Mouse (Mus musculus) hindbrain, embryonic 16.5 days (tissue): ENCODE measurements around the gene Pcgf2. TPM values are rescaled to one million over a fixed set of nuclear protein-coding genes. Genes with fewer than 3 reads are reported as not detected.
A peak's percentile ranks its signal among the peaks of the same experiment; 100 is the strongest.
"Not testable (repeated sequence)": the region's sequence is repeated elsewhere in the genome, so short reads cannot be mapped to it uniquely, and the experiment has no call there.

ENCODE experiments used
- ATAC-seq: fragments of 200-750 bp; cut with Nextera tagmentation; 2 replicates; pipeline ENCODE4 v1.8.0; 2017; ENCODE audit warnings: moderate TSS enrichment, moderate library complexity
- H3K27ac ChIP-seq: fragments of 300-500 bp; sonication (generic); 2 replicates; pipeline ENCODE4 v1.5.1; 2014; ENCODE audit warnings: low read depth, mild to moderate bottlenecking, control low read depth, low read length, moderate library complexity
- H3K27me3 ChIP-seq: fragments of 300-500 bp; sonication (generic); replicated peaks from 2 replicates; pipeline ENCODE4 v1.6.1; 2014; ENCODE audit warnings: low read length; ENCODE audit not compliant: control insufficient read depth, insufficient read depth
- H3K36me3 ChIP-seq: fragments of 300-500 bp; sonication (generic); 2 replicates; pipeline ENCODE4 v1.6.1; 2014; ENCODE audit warnings: mild to moderate bottlenecking, low read length, moderate library complexity, mixed read lengths; ENCODE audit not compliant: control insufficient read depth, insufficient read depth
- H3K4me1 ChIP-seq: fragments of 300-500 bp; sonication (generic); 2 replicates; pipeline ENCODE4 v1.6.1; 2014; ENCODE audit warnings: low read depth, low read length; ENCODE audit not compliant: control insufficient read depth, insufficient read depth
- H3K4me2 ChIP-seq: fragments of 300-500 bp; sonication (generic); 2 replicates; pipeline ENCODE4 v1.6.1; 2014; ENCODE audit warnings: mild to moderate bottlenecking, low read length, control low read depth, moderate library complexity
- H3K4me3 ChIP-seq: fragments of 300-500 bp; sonication (generic); 2 replicates; pipeline ENCODE4 v1.5.1; 2014; ENCODE audit warnings: mild to moderate bottlenecking, low read length, control low read depth, moderate library complexity
- H3K9ac ChIP-seq: fragments of 300-500 bp; sonication (generic); 2 replicates; pipeline ENCODE4 v1.6.1; 2014; ENCODE audit warnings: low read depth, mild to moderate bottlenecking, control low read depth, low read length, moderate library complexity
- H3K9me3 ChIP-seq: fragments of 300-500 bp; sonication (generic); 2 replicates; pipeline ENCODE4 v1.6.1; 2014; ENCODE audit warnings: mild to moderate bottlenecking, low read length, moderate library complexity; ENCODE audit not compliant: control insufficient read depth
- WGBS: fragments of 180-500 bp; shearing (Covaris S2); extraction: QIAGEN DNeasy Blood & Tissue Kit; methylation state at CpG from one replicate; pipeline ENCODE4 v1.1.7; 2014; 5-methylcytosine and 5-hydroxymethylcytosine counted together
- polyA plus RNA-seq: library from polyadenylated mRNA; unstranded; fragments of >200 nt; fragmentation: Nextera tagmentation; extraction: Ambion mirVana; gene quantifications from 2 replicates; pipeline ENCODE4 v1.2.1, GENCODE M21; 2015

Gene Pcgf2
- polyA plus RNA-seq, 1 experiment from 2014 or later = 15.4 TPM

DNA sequence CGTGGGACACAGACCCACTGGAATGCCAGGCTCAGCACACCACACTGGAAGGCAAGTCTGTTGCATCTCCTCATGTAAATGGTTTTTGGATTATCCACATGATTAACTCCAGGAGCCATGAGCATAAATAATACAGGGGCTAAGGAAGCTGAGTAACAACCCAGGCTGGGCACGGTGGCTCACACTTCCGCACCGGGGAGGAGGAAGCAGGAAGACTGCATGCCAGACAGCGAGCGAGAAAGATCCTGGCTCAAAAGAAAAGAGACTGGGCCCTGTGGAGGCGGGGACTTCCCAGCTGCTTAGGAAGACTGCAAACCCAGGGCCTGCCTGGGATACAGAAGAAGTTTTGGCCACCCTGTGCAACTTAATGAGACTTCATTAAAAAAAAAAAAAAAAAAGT lies 39.9 kb upstream of the Pcgf2 start:
- WGBS = 36% methylated on average over 7 of the region's 7 CpGs
- Histone ChIP-seq H3K4me2 (no peak overlapping the region), H3K4me3 (no peak overlapping the region), H3K4me1 (peaks cover 21% of the 10 kb centered on the region), H3K27me3 (no peaks in the 10 kb centered on the region), H3K9me3 (no peaks in the 10 kb centered on the region), H3K27ac (peak overlapping the region; percentile 32; the same call in 1 of the 2 replicates), H3K36me3 (no peaks in the 10 kb centered on the region), H3K9ac (no peak overlapping the region)
- ATAC-seq = no peak

DNA sequence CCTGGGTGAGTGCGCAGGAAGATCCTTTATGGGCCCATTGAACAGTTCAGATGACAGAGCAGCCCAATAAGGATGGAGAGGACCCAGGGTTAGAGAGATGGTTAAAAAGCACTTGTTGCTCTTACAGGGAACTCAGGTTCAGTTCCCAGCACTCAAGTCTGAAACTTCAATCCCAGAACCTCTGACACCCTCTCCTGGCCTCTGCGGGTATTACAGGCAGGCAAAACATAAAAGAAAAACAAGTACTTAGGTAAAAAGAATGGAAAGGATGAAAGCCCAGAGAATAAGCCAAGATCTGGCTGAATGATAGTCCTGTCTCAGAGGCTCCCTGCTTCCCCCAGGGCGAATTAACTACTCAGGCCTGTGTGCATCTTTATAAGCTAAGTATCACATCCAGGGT lies 38.9 kb upstream of the Pcgf2 start:
- H3K4me3 ChIP-seq = no peak overlapping the region
- no peaks in the 10 kb centered on the region for H3K9me3 ChIP-seq
- WGBS = 87% methylated on average over 3 of the region's 3 CpGs
- no peak for ATAC-seq
- no peak overlapping the region for H3K27ac ChIP-seq
- no peak overlapping the region for H3K9ac ChIP-seq
- H3K4me2 ChIP-seq = no peak overlapping the region
- H3K4me1 ChIP-seq = peaks cover 21% of the 10 kb centered on the region
- H3K27me3 ChIP-seq = no peaks in the 10 kb centered on the region
- H3K36me3 ChIP-seq = no peaks in the 10 kb centered on the region

DNA sequence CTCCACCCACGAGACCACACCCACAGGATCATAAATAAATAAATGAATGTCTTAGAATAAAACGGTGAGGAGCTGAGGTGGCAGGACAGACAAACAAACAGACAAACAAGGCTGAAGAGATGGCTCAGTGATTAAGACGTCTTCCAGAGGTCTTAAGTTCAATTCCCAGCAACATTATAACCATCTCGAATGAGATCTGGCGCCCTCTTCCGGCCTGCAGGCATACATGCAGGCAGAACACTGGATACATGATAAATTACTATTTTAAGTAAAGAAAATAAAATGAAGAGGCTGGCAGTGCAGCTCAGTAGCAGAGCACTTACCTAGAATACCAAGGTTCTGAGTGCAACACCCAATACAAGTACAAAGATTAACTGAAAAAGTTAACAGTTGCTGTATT lies 38.4 kb upstream of the Pcgf2 start:
- no peaks in the 10 kb centered on the region for H3K27me3 ChIP-seq
- ATAC-seq = no peak
- WGBS = 64% methylated on average over 6 of the region's 6 CpGs
- no peak overlapping the region for H3K9ac ChIP-seq
- no peak overlapping the region for H3K4me2 ChIP-seq
- H3K9me3 ChIP-seq = no peaks in the 10 kb centered on the region
- H3K4me3 ChIP-seq = no peak overlapping the region
- no peak overlapping the region for H3K27ac ChIP-seq
- no peaks in the 10 kb centered on the region for H3K36me3 ChIP-seq
- peaks cover 23% of the 10 kb centered on the region for H3K4me1 ChIP-seq

DNA sequence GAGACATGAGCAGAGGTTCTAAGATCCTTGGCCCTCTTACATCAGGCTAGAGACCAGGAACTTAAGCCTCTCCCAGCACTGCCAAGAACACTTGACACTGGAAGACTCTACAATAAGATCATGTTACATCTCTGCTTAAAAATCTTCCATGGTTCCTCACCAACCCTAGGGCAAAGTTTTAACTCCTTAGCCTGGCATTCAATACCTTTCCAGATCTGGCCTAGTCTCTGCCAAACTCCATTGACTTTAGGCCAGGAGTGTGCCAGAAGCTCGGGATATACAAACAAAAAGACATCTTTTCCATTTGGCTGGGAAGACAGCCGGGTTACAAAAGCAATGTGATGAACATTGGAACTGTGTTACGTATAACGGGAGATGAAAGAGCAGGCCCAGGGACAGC lies 37.3 kb upstream of the Pcgf2 start:
- Histone ChIP-seq H3K36me3 (no peaks in the 10 kb centered on the region), H3K4me2 (no peak overlapping the region), H3K9me3 (no peaks in the 10 kb centered on the region), H3K27ac (no peak overlapping the region), H3K4me1 (peaks cover 12% of the 10 kb centered on the region), H3K4me3 (no peak overlapping the region), H3K9ac (no peak overlapping the region), H3K27me3 (no peaks in the 10 kb centered on the region)
- no peak for ATAC-seq
- 64% methylated on average over 4 of the region's 4 CpGs for WGBS

DNA sequence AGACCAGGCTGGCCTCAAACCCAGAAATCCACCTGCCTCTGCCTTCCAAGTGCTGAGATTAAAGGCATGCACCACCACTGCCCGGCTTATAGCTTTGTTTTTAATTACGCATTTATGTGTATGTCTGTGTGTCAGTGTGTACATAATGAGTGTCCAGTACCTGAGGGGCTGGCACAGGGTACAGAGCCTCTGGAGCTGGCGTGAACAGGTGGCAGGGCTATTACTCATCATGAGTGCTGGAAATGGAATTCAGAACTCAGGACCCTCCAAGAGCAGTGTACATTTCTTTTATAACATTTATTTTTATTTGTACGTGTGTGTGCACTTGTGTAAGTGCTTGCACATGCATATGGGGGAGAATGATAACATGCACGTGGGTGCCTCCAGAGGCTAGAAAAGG lies 36.3 kb upstream of the Pcgf2 start:
- H3K9ac ChIP-seq = no peak overlapping the region

DNA sequence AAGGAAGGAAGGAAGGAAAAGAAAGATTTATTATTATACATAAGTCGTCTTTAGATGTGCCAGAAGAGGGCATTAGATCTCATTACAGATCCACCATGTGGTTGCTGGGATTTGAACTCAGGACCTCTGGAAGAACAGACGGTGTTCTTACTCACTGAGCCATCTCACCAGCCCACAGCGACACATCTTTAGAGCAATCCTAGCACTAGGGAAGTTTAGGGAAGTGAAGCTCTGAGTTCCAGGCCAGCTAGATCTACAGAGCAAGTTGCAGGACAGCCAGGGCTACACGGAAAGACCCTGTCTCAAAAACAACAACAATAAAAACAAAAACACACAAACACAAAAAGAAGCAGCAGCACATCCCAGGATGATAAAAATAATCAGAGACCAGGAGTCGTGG lies 34.5 kb upstream of the Pcgf2 start:
- not testable (repeated sequence) for H3K27me3 ChIP-seq, ATAC-seq, H3K27ac ChIP-seq, H3K4me2 ChIP-seq, H3K9ac ChIP-seq, H3K9me3 ChIP-seq, H3K36me3 ChIP-seq, H3K4me3 ChIP-seq, H3K4me1 ChIP-seq
- 85% methylated on average over 5 of the region's 5 CpGs for WGBS

More for the DNA sequence above, 36.3 kb upstream of the Pcgf2 start:
- peaks cover 5% of the 10 kb centered on the region for H3K4me1 ChIP-seq
- no peak overlapping the region for H3K4me2 ChIP-seq
- no peak overlapping the region for H3K27ac ChIP-seq
- no peak for ATAC-seq
- no peaks in the 10 kb centered on the region for H3K9me3 ChIP-seq
- WGBS = 91% methylated on average over 5 of the region's 5 CpGs
- H3K36me3 ChIP-seq = 0 out of 2 replicates have a peak, but pooled peaks cover 2% of the 10 kb centered on the region
- H3K27me3 ChIP-seq = no peaks in the 10 kb centered on the region
- H3K4me3 ChIP-seq = no peak overlapping the region

DNA sequence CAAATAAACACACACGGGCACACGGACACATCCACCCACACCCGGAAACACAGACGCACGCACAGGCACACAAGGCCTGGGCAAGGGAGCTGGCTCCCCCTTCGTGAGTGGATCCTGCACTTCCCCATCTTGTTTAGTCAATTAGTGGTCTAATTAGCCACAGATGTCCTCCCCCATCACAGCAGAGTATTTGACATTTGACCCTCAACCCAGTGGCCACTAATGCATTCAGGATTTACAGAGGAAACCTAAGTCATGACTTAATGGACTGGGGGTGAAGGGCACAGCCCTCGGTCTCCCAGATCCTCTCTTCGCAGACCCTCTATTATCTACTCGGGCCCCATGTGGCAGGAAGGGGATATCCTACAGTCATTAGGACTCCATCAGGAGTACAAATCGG lies 33.4 kb upstream of the Pcgf2 start:
- H3K36me3 ChIP-seq = peaks cover 11% of the 10 kb centered on the region
- H3K9ac ChIP-seq = no peak overlapping the region
- H3K4me1 ChIP-seq = peaks cover 2% of the 10 kb centered on the region; the same call in 1 of the 2 replicates
- no peak for ATAC-seq
- H3K9me3 ChIP-seq = no peaks in the 10 kb centered on the region
- no peak overlapping the region for H3K4me3 ChIP-seq
- no peak overlapping the region for H3K4me2 ChIP-seq
- H3K27ac ChIP-seq = no peak overlapping the region
- WGBS = 53% methylated on average over 10 of the region's 10 CpGs
- no peaks in the 10 kb centered on the region for H3K27me3 ChIP-seq

DNA sequence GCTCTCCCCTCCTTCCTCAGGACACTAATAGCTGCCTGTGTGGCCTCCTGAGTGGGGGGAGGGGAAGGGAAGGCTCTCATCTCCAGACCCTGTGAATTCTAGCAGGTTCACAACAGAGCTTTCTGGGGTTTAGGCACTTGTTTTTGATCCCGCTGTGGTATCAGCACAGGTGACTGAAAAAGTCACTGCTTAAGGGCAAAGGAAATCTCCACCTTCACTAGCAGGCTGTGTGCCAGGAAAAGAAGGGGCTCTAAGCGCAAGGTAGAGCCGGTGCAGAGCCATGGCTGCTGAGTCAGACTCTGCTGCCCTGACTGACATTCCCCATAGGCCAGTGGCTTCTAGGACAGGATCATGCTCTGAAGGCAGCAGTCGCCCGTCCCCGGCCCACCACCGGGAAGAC lies 28.4 kb upstream of the Pcgf2 start:
- Histone ChIP-seq H3K27me3 (no peaks in the 10 kb centered on the region), H3K27ac (no peak overlapping the region), H3K4me3 (no peak overlapping the region), H3K9ac (no peak overlapping the region), H3K4me2 (no peak overlapping the region), H3K4me1 (peaks cover under 1% of the 10 kb centered on the region; the same call in 1 of the 2 replicates), H3K36me3 (peaks cover 41% of the 10 kb centered on the region), H3K9me3 (no peaks in the 10 kb centered on the region)
- ATAC-seq = no peak
- WGBS = 89% methylated on average over 7 of the region's 7 CpGs

DNA sequence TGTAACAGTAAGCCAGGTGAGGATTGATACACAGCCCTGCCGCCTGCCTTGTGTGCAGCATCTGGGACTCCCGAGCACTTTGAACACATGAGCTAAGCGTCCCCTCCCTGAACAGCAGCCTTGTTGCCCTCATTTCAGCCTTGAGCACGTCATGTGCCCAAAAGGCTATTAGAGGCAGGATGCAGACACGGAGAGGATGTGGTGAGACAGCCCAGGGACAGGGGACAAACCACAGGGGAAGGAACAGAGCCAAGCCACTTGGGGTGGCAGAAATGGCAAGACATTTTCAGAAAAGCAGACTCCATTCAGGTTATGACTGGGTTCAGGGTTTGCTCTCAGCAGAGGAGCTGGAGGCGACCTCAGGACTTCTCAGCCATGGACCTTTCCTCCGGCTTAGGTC lies 28.0 kb upstream of the Pcgf2 start:
- ATAC-seq = no peak
- no peaks in the 10 kb centered on the region for H3K27me3 ChIP-seq
- H3K9me3 ChIP-seq = no peaks in the 10 kb centered on the region
- no peak overlapping the region for H3K4me2 ChIP-seq
- peaks cover 42% of the 10 kb centered on the region for H3K36me3 ChIP-seq
- WGBS = 90% methylated on average over 7 of the region's 7 CpGs
- no peak overlapping the region for H3K9ac ChIP-seq
- no peaks in the 10 kb centered on the region for H3K4me1 ChIP-seq
- H3K4me3 ChIP-seq = no peak overlapping the region
- no peak overlapping the region for H3K27ac ChIP-seq

DNA sequence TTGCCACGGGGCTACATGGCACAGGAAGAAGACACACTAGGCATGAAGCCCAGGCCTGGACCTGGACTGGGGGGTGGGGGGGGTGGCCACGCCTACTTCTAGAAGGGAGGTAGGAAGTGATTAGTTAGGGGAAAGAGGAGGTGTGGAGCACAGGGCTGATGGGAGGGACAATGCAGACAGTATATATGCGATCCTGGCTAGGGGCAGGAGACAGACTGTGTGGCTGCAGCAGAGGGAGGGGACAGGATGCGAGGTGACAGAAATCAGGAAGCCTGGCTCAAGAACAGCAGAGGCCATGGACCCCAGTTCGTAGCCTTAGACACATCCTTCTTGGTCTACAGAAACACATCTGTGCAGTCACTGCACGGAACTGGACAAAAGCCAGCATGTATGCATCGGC lies 23.4 kb upstream of the Pcgf2 start:
- H3K4me2 ChIP-seq = no peak overlapping the region
- WGBS = 83% methylated on average over 7 of the region's 7 CpGs
- ATAC-seq = no peak

More for the DNA sequence above, 23.4 kb upstream of the Pcgf2 start:
- Histone ChIP-seq H3K27me3 (no peaks in the 10 kb centered on the region), H3K9me3 (no peaks in the 10 kb centered on the region; the same call in 1 of the 2 replicates), H3K36me3 (peaks cover 70% of the 10 kb centered on the region), H3K4me3 (no peak overlapping the region), H3K27ac (no peak overlapping the region), H3K4me1 (no peaks in the 10 kb centered on the region), H3K9ac (no peak overlapping the region)
